24 mouse cellular contexts compared by ENCODE assay signal in genomic region chr11:53732244-53732643, GRCm38 (mm10). TPM values are rescaled to one million over a fixed set of nuclear protein-coding genes. Genes with fewer than 3 reads are reported as not detected.
"Had no signal": no experiment of that assay in that cellular context is flagged by ENCODE, and none has a peak within 500 bp of the region (broad histone marks: within the 10 kb centered on the region; RNA-seq: fewer than 3 reads in every experiment).

No protein-coding gene starts in this region.

- DNase-seq: retina, postnatal 1 day; right cerebral cortex, adult 18-20 months; right cerebral cortex, postnatal 14 days; right cerebral cortex, postnatal 25 days; right cerebral cortex, postnatal 4 days; spleen, adult 18-20 months; thymus, adult 18-20 months; thymus, adult 2 months; thymus, postnatal 14 days; thymus, postnatal 25 days; thymus, postnatal 36 days; thymus, postnatal 4 days had no signal

- H3K4me1 ChIP-seq: neural tube, embryonic 12.5 days; neural tube, embryonic 13.5 days; stomach, embryonic 15.5 days had no signal

- H3K27me3 ChIP-seq: neural tube, embryonic 12.5 days; neural tube, embryonic 13.5 days; neural tube, embryonic 15.5 days; stomach, embryonic 15.5 days had no signal

- H3K36me3 ChIP-seq: neural tube, embryonic 12.5 days; neural tube, embryonic 13.5 days; neural tube, embryonic 15.5 days; stomach, embryonic 15.5 days had no signal

- H3K9ac ChIP-seq: neural tube, embryonic 12.5 days; neural tube, embryonic 13.5 days; neural tube, embryonic 15.5 days; stomach, embryonic 15.5 days had no signal

- H3K27ac ChIP-seq: neural tube, embryonic 12.5 days; neural tube, embryonic 13.5 days; neural tube, embryonic 15.5 days; stomach, embryonic 15.5 days; stomach, postnatal 0 days had no signal

- H3K9me3 ChIP-seq: neural tube, embryonic 12.5 days; neural tube, embryonic 13.5 days; neural tube, embryonic 15.5 days; stomach, embryonic 15.5 days had no signal

- H3K4me3 ChIP-seq: neural tube, embryonic 12.5 days; neural tube, embryonic 13.5 days; neural tube, embryonic 15.5 days; stomach, embryonic 15.5 days had no signal

RNA-seq across cellular contexts. Expression of gene Il5, which starts 11.7 kb away (rescaled TPM):
- total RNA-seq: neutrophil, adult 5-6 weeks had no signal
- polyA plus RNA-seq: neural tube, embryonic 12.5 days; neural tube, embryonic 13.5 days; neural tube, embryonic 14.5 days; neural tube, embryonic 15.5 days; small intestine, adult 2 months; spleen, adult 2 months; stomach, embryonic 14.5 days; stomach, embryonic 15.5 days; stomach, embryonic 16.5 days; stomach, postnatal 0 days had no signal

RNA-seq across cellular contexts. Expression of gene Gm17334, which starts 40.7 kb away (rescaled TPM):
- total RNA-seq: neutrophil, adult 5-6 weeks had no signal
- polyA plus RNA-seq: neural tube, embryonic 12.5 days; neural tube, embryonic 13.5 days; neural tube, embryonic 14.5 days; neural tube, embryonic 15.5 days; stomach, embryonic 16.5 days; testis, adult 2 months had no signal
